ENCODE assay signal across 10 mouse cellular contexts in the genomic region with DNA sequence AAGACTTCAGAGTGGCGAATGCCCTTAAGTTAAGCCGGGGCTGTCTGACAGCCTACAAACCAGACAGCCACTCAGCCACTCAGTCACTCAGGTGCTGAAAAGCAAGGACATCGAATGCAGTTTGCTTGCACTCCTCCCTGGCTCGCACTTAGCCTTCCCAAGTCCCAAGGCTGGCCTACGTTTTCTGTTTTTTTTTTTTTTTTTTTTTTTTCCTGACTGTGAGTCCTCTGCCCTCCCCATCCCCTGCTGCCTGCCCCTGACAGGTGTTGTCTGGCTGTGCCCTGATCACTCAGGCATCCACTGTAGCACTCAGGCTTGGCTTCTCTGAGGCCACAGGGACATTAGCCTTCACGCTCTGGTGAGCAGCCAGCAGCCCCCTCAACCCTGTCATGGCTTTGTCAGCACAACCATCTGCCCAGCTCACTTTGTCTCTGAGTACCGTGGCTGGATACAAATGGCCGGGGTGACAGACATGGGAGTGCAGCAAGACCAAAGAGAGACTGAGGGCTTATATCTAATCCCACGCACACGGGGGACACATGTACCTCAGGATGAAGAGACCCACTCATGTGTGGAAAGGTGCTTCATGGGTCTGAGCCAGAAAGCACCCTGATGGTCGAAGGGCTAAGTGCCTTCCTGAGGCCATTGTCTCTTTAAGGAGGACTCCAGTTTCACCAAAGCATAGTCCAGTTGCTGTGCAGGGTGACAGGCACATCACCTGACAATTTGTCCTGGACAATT. TPM values are rescaled to one million over a fixed set of nuclear protein-coding genes. Genes with fewer than 3 reads are reported as not detected.
A peak's percentile ranks its signal among the peaks of the same experiment; 100 is the strongest.
DNase-seq lines count a peak whose midpoint lies in the region; ATAC-seq and TF ChIP-seq lines count a peak whose summit lies in the region.
"Had no signal": no experiment of that assay in that cellular context is flagged by ENCODE, and none has a peak within 500 bp of the region (broad histone marks: within the 10 kb centered on the region; RNA-seq: fewer than 3 reads in every experiment).

No protein-coding gene starts in this region.

- ATAC-seq in forebrain, postnatal 0 days, result no peak
- peak; percentile 83 for ATAC-seq in hindbrain, embryonic 16.5 days
- peak; percentile 38; the same call in 1 of the 2 replicates for ATAC-seq in midbrain, postnatal 0 days (ENCODE audit: low FRiP score)

- H3K4me3 ChIP-seq in forebrain, embryonic 10.5 days, result no peak overlapping the region
- no peak overlapping the region for H3K4me3 ChIP-seq in forebrain, postnatal 0 days (ENCODE audit: low read depth, low read length)
- H3K4me3 ChIP-seq in hindbrain, embryonic 16.5 days (ENCODE audit: low read length), result no peak overlapping the region
- no peak overlapping the region for H3K4me3 ChIP-seq in midbrain, postnatal 0 days (ENCODE audit: low read depth, low read length)
- H3K4me3 ChIP-seq: heart, embryonic 15.5 days; limb, embryonic 10.5 days had no signal

- 77% methylated on average over 11 of the region's 11 CpGs for WGBS in forebrain, embryonic 10.5 days
- WGBS in forebrain, postnatal 0 days, result 58% methylated on average over 11 of the region's 11 CpGs
- 41% methylated on average over 11 of the region's 11 CpGs for WGBS in hindbrain, embryonic 16.5 days
- 44% methylated on average over 11 of the region's 11 CpGs for WGBS in midbrain, postnatal 0 days

- no peak for DNase-seq in forebrain, embryonic 10.5 days (ENCODE audit: extremely low spot score, low spot score)
- no peak for DNase-seq in forebrain, postnatal 0 days
- peak; percentile 53 for DNase-seq in embryo, embryonic 10 days (ENCODE audit: low spot score)
- DNase-seq in midbrain, postnatal 0 days (ENCODE audit: low spot score), result peak; percentile 89
- no peak for DNase-seq in ovary, adult 18-20 months (ENCODE audit: low spot score)
- no peak for DNase-seq in urinary bladder, postnatal 10 days (ENCODE audit: low spot score)
- no peak for DNase-seq in layer of hippocampus, postnatal 36 days

- peaks cover 13% of the 10 kb centered on the region for H3K4me1 ChIP-seq in forebrain, embryonic 10.5 days
- no peaks in the 10 kb centered on the region for H3K4me1 ChIP-seq in forebrain, postnatal 0 days (ENCODE audit: insufficient read depth)
- peaks cover 8% of the 10 kb centered on the region for H3K4me1 ChIP-seq in hindbrain, embryonic 16.5 days (ENCODE audit: control insufficient read depth, insufficient read depth, low read depth, low read length)
- H3K4me1 ChIP-seq in midbrain, postnatal 0 days (ENCODE audit: insufficient read depth, low read length), result no peaks in the 10 kb centered on the region
- H3K4me1 ChIP-seq: limb, embryonic 10.5 days had no signal

- peaks cover 91% of the 10 kb centered on the region for H3K36me3 ChIP-seq in forebrain, embryonic 10.5 days (replicated peaks)
- H3K36me3 ChIP-seq in forebrain, postnatal 0 days (ENCODE audit: insufficient read depth), result peaks cover 57% of the 10 kb centered on the region
- peaks cover 23% of the 10 kb centered on the region for H3K36me3 ChIP-seq in hindbrain, embryonic 16.5 days (ENCODE audit: control insufficient read depth, insufficient read depth, low read length)
- H3K36me3 ChIP-seq in midbrain, postnatal 0 days (ENCODE audit: insufficient read depth, low read length), result peaks cover 43% of the 10 kb centered on the region

- no peak for TF ChIP-seq CTCF in forebrain, postnatal 0 days (IDR thresholded peaks at IDR 0.05; ENCODE audit: low read depth)
- TF ChIP-seq CTCF in midbrain, postnatal 0 days (IDR thresholded peaks at IDR 0.05), result no peak

- H3K9ac ChIP-seq in forebrain, postnatal 0 days, result no peak overlapping the region
- no peak overlapping the region for H3K9ac ChIP-seq in hindbrain, embryonic 16.5 days (ENCODE audit: low read depth, low read length)
- H3K9ac ChIP-seq in midbrain, postnatal 0 days (replicated peaks; ENCODE audit: low read length, poor library complexity, severe bottlenecking), result no peak overlapping the region
- H3K9ac ChIP-seq: heart, embryonic 15.5 days had no signal

- no peaks in the 10 kb centered on the region for H3K9me3 ChIP-seq in forebrain, embryonic 10.5 days
- H3K9me3 ChIP-seq in forebrain, postnatal 0 days (ENCODE audit: low read length), result no peaks in the 10 kb centered on the region
- H3K9me3 ChIP-seq in hindbrain, embryonic 16.5 days (ENCODE audit: control insufficient read depth, low read length), result no peaks in the 10 kb centered on the region
- H3K9me3 ChIP-seq in midbrain, postnatal 0 days (ENCODE audit: low read length), result no peaks in the 10 kb centered on the region
- H3K9me3 ChIP-seq: heart, embryonic 15.5 days; limb, embryonic 10.5 days had no signal

- peak overlapping the region; percentile 66 for H3K27ac ChIP-seq in forebrain, embryonic 10.5 days
- no peak overlapping the region for H3K27ac ChIP-seq in forebrain, postnatal 0 days (ENCODE audit: low read depth, low read length)
- peak overlapping the region; percentile 59 for H3K27ac ChIP-seq in hindbrain, embryonic 16.5 days (ENCODE audit: low read depth, low read length)
- no peak overlapping the region for H3K27ac ChIP-seq in midbrain, postnatal 0 days (ENCODE audit: low read depth, low read length)
- H3K27ac ChIP-seq: heart, embryonic 15.5 days; limb, embryonic 10.5 days had no signal

- no peaks in the 10 kb centered on the region for H3K27me3 ChIP-seq in forebrain, embryonic 10.5 days (ENCODE audit: poor library complexity, severe bottlenecking)
- no peaks in the 10 kb centered on the region for H3K27me3 ChIP-seq in forebrain, postnatal 0 days (ENCODE audit: insufficient read depth, low read length)
- no peaks in the 10 kb centered on the region for H3K27me3 ChIP-seq in hindbrain, embryonic 16.5 days (replicated peaks; ENCODE audit: control insufficient read depth, insufficient read depth, low read length)
- no peaks in the 10 kb centered on the region for H3K27me3 ChIP-seq in midbrain, postnatal 0 days (ENCODE audit: insufficient read depth, low read length)
- H3K27me3 ChIP-seq: heart, embryonic 15.5 days had no signal

- H3K4me2 ChIP-seq in forebrain, postnatal 0 days (ENCODE audit: low read depth), result no peak overlapping the region
- H3K4me2 ChIP-seq in hindbrain, embryonic 16.5 days (ENCODE audit: low read length), result no peak overlapping the region
- no peak overlapping the region for H3K4me2 ChIP-seq in midbrain, postnatal 0 days (ENCODE audit: low read depth, low read length, poor library complexity, severe bottlenecking)
- H3K4me2 ChIP-seq: heart, embryonic 15.5 days had no signal

RNA-seq across cellular contexts. Expression of a gene that starts 11.9 kb away (rescaled TPM):
- 58.5 and 58.6 TPM in 2 replicates for polyA plus RNA-seq in forebrain, embryonic 10.5 days (2016; fragmentation: Nextera tagmentation; extraction: Ambion mirVana)
- 90.9 and 116 TPM in 2 replicates for total RNA-seq in forebrain, postnatal 0 days (2014; rRNA removed)
- polyA plus RNA-seq in forebrain, postnatal 0 days (2015; fragmentation: Nextera tagmentation; extraction: Ambion mirVana), result 83.8 and 97.9 TPM in 2 replicates
- 113 and 123 TPM in 2 replicates for polyA plus RNA-seq in hindbrain, embryonic 16.5 days (2015; fragmentation: Nextera tagmentation; extraction: Ambion mirVana)
- 104 and 112 TPM in 2 replicates for total RNA-seq in midbrain, postnatal 0 days (2014; rRNA removed)
- polyA plus RNA-seq in midbrain, postnatal 0 days (2015; fragmentation: Nextera tagmentation; extraction: Ambion mirVana), result 84.8 and 86.5 TPM in 2 replicates
- 10 to 100 TPM; 53.9 to 56.1 TPM for total RNA-seq in layer of hippocampus, postnatal 36 days (2021)

RNA-seq across cellular contexts. Expression of a gene that starts 44.0 kb away (rescaled TPM):
- 0.20 and 0.27 TPM in 2 replicates for polyA plus RNA-seq in forebrain, embryonic 10.5 days (2016; fragmentation: Nextera tagmentation; extraction: Ambion mirVana)
- total RNA-seq in forebrain, postnatal 0 days (2014; rRNA removed), result 32.2 and 48.9 TPM in 2 replicates
- 5.1 and 7.8 TPM in 2 replicates for polyA plus RNA-seq in forebrain, postnatal 0 days (2015; fragmentation: Nextera tagmentation; extraction: Ambion mirVana)
- polyA plus RNA-seq in hindbrain, embryonic 16.5 days (2015; fragmentation: Nextera tagmentation; extraction: Ambion mirVana), result 3.9 and 4.2 TPM in 2 replicates
- total RNA-seq in midbrain, postnatal 0 days (2014; rRNA removed), result 27.8 and 36.2 TPM in 2 replicates
- polyA plus RNA-seq in midbrain, postnatal 0 days (2015; fragmentation: Nextera tagmentation; extraction: Ambion mirVana), result 4.8 and 6.4 TPM in 2 replicates
- total RNA-seq in layer of hippocampus, postnatal 36 days (2021), result 100 to 1,000 TPM; 114 to 131 TPM
- polyA plus RNA-seq: heart, embryonic 15.5 days had no signal

RNA-seq across cellular contexts. Expression of a gene that starts 46.2 kb away (rescaled TPM):
- 56.5 and 57.6 TPM in 2 replicates for polyA plus RNA-seq in forebrain, embryonic 10.5 days (2016; fragmentation: Nextera tagmentation; extraction: Ambion mirVana)
- total RNA-seq in forebrain, postnatal 0 days (2014; rRNA removed), result 78.3 and 83.3 TPM in 2 replicates
- polyA plus RNA-seq in forebrain, postnatal 0 days (2015; fragmentation: Nextera tagmentation; extraction: Ambion mirVana), result 45.7 and 48.4 TPM in 2 replicates
- polyA plus RNA-seq in hindbrain, embryonic 16.5 days (2015; fragmentation: Nextera tagmentation; extraction: Ambion mirVana), result 40.2 and 42.5 TPM in 2 replicates
- 89.5 and 96.0 TPM in 2 replicates for total RNA-seq in midbrain, postnatal 0 days (2014; rRNA removed)
- polyA plus RNA-seq in midbrain, postnatal 0 days (2015; fragmentation: Nextera tagmentation; extraction: Ambion mirVana), result 42.3 and 43.9 TPM in 2 replicates
- 100 to 1,000 TPM; 105 to 106 TPM for total RNA-seq in layer of hippocampus, postnatal 36 days (2021)

RNA-seq across cellular contexts. Expression of a gene that starts 53.6 kb away (rescaled TPM):
- 21.4 and 22.2 TPM in 2 replicates for polyA plus RNA-seq in forebrain, embryonic 10.5 days (2016; fragmentation: Nextera tagmentation; extraction: Ambion mirVana)
- 22.5 and 27.1 TPM in 2 replicates for total RNA-seq in forebrain, postnatal 0 days (2014; rRNA removed)
- 6.5 and 11.0 TPM in 2 replicates for polyA plus RNA-seq in forebrain, postnatal 0 days (2015; fragmentation: Nextera tagmentation; extraction: Ambion mirVana)
- polyA plus RNA-seq in hindbrain, embryonic 16.5 days (2015; fragmentation: Nextera tagmentation; extraction: Ambion mirVana), result 10.2 and 12.0 TPM in 2 replicates
- 17.8 and 32.9 TPM in 2 replicates for total RNA-seq in midbrain, postnatal 0 days (2014; rRNA removed)
- 10.9 TPM in 2 replicates for polyA plus RNA-seq in midbrain, postnatal 0 days (2015; fragmentation: Nextera tagmentation; extraction: Ambion mirVana)
- total RNA-seq in layer of hippocampus, postnatal 36 days (2021), result 10 to 100 TPM; 12.2 to 12.7 TPM

Comparison
In these comparisons a context has a peak if more than half of its experiments do, and no peak if none do; other contexts are left out.
1. H3K27ac ChIP-seq: peak in forebrain, embryonic 10.5 days (single experiment) and hindbrain, embryonic 16.5 days (single experiment); none in forebrain, postnatal 0 days (single experiment) and midbrain, postnatal 0 days (single experiment).
2. DNase-seq: peak in embryo, embryonic 10 days (single experiment) and midbrain, postnatal 0 days (single experiment); none in forebrain, embryonic 10.5 days (single experiment), forebrain, postnatal 0 days (single experiment), ovary, adult 18-20 months (single experiment), urinary bladder, postnatal 10 days (single experiment) and layer of hippocampus, postnatal 36 days (0 of 2).